Mouse (Mus musculus): Measurements from ENCODE around the gene Nrxn2.

Nrxn2 gene

GRCm38 (mm10) chr19:6572001-6572400, 153.5 kb downstream of the Nrxn2 start:
- DNase-seq (ENCODE audit: low spot score in 2 of 2), result no peak
